Mouse (Mus musculus) heart, postnatal 0 days (tissue): ENCODE data around the gene Theg.

Source experiments
- CTCF ChIP-seq: IDR thresholded peaks from 2 replicates; pipeline ENCODE4 v1.5.1; 2016; ENCODE audit warnings: antibody characterized with exemption, control low read depth, low read depth
- EP300 ChIP-seq: IDR thresholded peaks from 2 replicates; pipeline ENCODE4 v1.6.1; 2016; ENCODE audit warnings: antibody characterized with exemption, low read depth

GRCm38 (mm10) chr10:79578276-79578675, 8.9 kb downstream of the Theg start:
- TF ChIP-seq EP300 (no peak), CTCF (no peak)
